Mouse (Mus musculus) hindbrain, embryonic 11.5 days (tissue): ENCODE results near the gene Stap2. TPM values are rescaled to one million over a fixed set of nuclear protein-coding genes. Genes with fewer than 3 reads are reported as not detected.

ENCODE experiments used
- ATAC-seq: fragments of 200-750 bp; cut with Nextera tagmentation; 2 replicates; pipeline ENCODE4 v1.8.0; 2017; ENCODE audit warnings: mild to moderate bottlenecking, moderate TSS enrichment, moderate library complexity; ENCODE audit not compliant: low FRiP score
- DNase-seq: peaks from one replicate; pipeline ENCODE4 v3.0.0-alpha.2; 2015; ENCODE audit warnings: low spot score
- H3K27ac ChIP-seq: fragments of 300-500 bp; sonication (generic); 2 replicates; pipeline ENCODE4 v1.5.1; 2014; ENCODE audit warnings: mild to moderate bottlenecking, low read depth, low read length
- H3K27me3 ChIP-seq: fragments of 300-500 bp; sonication (generic); 2 replicates; pipeline ENCODE4 v1.6.1; 2014; ENCODE audit warnings: mild to moderate bottlenecking, low read length, moderate library complexity, mixed read lengths; ENCODE audit not compliant: control insufficient read depth, insufficient read depth
- H3K36me3 ChIP-seq: fragments of 300-500 bp; sonication (generic); 2 replicates; pipeline ENCODE4 v1.6.1; 2014; ENCODE audit warnings: mild to moderate bottlenecking, low read length, moderate library complexity, mixed read lengths; ENCODE audit not compliant: control insufficient read depth, insufficient read depth
- H3K4me1 ChIP-seq: fragments of 300-500 bp; sonication (generic); replicated peaks from 2 replicates; pipeline ENCODE4 v1.6.1; 2014; ENCODE audit warnings: low read length, mixed read lengths; ENCODE audit not compliant: control insufficient read depth, insufficient read depth
- H3K4me2 ChIP-seq: fragments of 300-500 bp; sonication (generic); replicated peaks from 2 replicates; pipeline ENCODE4 v1.6.1; 2014; ENCODE audit warnings: mild to moderate bottlenecking, low read depth, low read length
- H3K4me3 ChIP-seq: fragments of 300-500 bp; sonication (generic); 2 replicates; pipeline ENCODE4 v1.5.1; 2014; ENCODE audit warnings: low read depth, low read length
- H3K9ac ChIP-seq: fragments of 300-500 bp; sonication (generic); 2 replicates; pipeline ENCODE4 v1.6.1; 2014; ENCODE audit warnings: low read depth, low read length
- H3K9me3 ChIP-seq: fragments of 300-500 bp; sonication (generic); 2 replicates; pipeline ENCODE4 v1.6.1; 2016; ENCODE audit warnings: low read length; ENCODE audit not compliant: control insufficient read depth
- WGBS: fragments of 180-500 bp; shearing (Covaris S2); extraction: QIAGEN DNeasy Blood & Tissue Kit; methylation state at CpG from one replicate; pipeline ENCODE4 v1.1.7; 2014; 5-methylcytosine and 5-hydroxymethylcytosine counted together
- polyA plus RNA-seq: library from polyadenylated mRNA; unstranded; fragments of >200 nt; fragmentation: Nextera tagmentation; extraction: Ambion mirVana; gene quantifications from 2 replicates; pipeline ENCODE4 v1.2.1, GENCODE M21; 2014

The Stap2 gene
- polyA plus RNA-seq, 1 experiment from 2014 or later: 6.3 TPM

DNA sequence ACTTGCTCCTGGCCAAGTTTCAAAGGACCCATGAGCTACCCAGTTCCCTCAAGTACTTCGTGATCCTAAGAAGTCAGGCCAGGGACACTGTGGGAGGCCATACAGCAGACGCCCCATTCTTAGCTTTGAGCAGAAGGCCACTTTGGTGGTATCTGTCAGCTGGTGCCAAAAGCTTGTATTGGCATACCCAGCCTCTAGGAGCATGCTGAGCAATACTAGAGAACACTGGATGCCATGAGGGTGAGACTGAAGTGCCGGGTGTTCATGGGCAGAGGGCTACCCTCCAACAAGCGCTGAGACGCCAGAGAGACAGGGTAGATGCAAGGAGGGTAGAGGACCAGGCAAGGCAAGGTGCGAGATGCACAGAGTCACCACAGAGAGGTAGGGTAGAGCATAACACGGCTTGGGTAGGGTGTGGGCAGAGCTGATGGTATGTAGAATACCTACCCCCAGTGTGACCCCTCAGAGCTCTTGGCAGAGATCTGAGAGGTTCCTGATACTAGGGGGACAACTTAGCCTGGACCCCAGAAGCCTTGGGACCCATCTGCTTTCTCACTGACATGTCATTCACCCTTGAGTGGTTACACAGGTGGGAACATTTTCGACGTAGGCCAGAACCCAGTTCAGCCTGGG, 25.0 kb upstream of the Stap2 start:
- ATAC-seq (no peak), DNase-seq (no peak)
- H3K27me3 ChIP-seq: no peaks in the 10 kb centered on the region
- peaks cover 9% of the 10 kb centered on the region; the same call in 1 of the 2 replicates for H3K4me1 ChIP-seq
- no peak overlapping the region for H3K9ac ChIP-seq
- H3K4me3 ChIP-seq: no peak overlapping the region
- peaks cover 10% of the 10 kb centered on the region; the same call in 1 of the 2 replicates for H3K36me3 ChIP-seq
- H3K9me3 ChIP-seq: no peaks in the 10 kb centered on the region
- H3K4me2 ChIP-seq: no peak overlapping the region
- no peak overlapping the region for H3K27ac ChIP-seq
- WGBS: 94% methylated on average over 9 of the region's 9 CpGs

DNA sequence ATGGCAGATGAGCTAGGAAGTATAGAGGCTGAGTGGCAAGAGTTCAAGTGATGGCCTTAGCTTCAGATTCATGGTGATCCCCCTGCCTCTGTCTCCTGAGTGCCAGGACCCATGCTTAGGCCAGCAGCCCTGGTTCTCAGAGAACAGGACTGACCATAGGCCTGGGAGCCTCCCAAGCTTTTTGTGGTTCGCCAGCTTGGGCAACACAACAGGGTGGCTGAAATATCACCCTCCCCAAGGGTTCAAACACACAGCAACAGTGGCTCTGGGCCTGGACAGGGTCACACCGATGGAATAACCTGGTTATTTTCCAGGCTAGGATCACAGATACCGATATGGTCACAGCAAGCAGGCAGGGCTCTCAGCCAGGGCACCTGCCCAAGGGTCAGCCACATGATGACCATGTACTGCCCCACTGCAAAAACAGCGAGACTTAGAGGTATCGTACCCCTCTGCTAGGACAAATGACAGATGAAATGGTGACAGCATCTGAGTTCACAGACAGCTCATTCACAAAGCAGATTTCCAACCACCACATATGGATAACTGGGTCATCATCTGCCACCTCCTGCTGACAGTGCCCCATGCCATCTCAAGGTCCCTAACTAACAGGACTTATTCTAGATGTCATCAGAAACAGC, 22.5 kb upstream of the Stap2 start:
- no peak overlapping the region for H3K4me3 ChIP-seq
- no peaks in the 10 kb centered on the region for H3K27me3 ChIP-seq
- H3K9ac ChIP-seq: no peak overlapping the region
- H3K9me3 ChIP-seq: no peaks in the 10 kb centered on the region
- 91% methylated on average over 5 of the region's 5 CpGs for WGBS
- no peak for ATAC-seq
- H3K27ac ChIP-seq: no peak overlapping the region
- H3K4me2 ChIP-seq: no peak overlapping the region
- peaks cover 2% of the 10 kb centered on the region; the same call in 1 of the 2 replicates for H3K4me1 ChIP-seq
- H3K36me3 ChIP-seq: peaks cover 5% of the 10 kb centered on the region; the same call in 1 of the 2 replicates
- DNase-seq: no peak

DNA sequence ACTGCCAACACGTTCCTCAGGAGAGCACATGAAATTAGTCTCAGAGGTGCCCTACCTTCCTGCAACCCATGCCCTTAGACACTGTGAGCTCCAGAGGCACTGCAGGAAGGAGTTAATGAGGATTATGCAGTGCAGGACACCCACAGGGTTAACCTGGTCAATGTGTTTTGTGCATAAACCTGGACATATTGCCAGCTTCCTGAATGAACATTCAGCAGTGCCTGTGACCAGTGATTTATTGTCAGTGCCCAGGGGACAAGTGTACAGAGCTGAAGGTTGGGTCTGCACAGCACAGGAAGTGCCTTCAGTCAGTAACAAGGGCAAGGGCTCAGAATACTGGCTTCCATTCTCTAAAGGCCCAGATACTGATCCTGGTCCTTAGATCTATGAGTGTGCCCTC, 21.5 kb upstream of the Stap2 start:
- Histone ChIP-seq H3K36me3 (peaks cover 5% of the 10 kb centered on the region; the same call in 1 of the 2 replicates), H3K9me3 (no peaks in the 10 kb centered on the region), H3K9ac (no peak overlapping the region), H3K4me1 (peaks cover 3% of the 10 kb centered on the region; the same call in 1 of the 2 replicates), H3K4me2 (no peak overlapping the region), H3K27ac (no peak overlapping the region), H3K4me3 (no peak overlapping the region), H3K27me3 (no peaks in the 10 kb centered on the region)
- DNase-seq (no peak), ATAC-seq (no peak)
- WGBS: 80% methylated on average over 1 of the region's 1 CpGs

GRCm38 (mm10) chr17:56026303-56026702, 20.9 kb upstream of the Stap2 start:
- DNase-seq (no peak), ATAC-seq (no peak)
- H3K27ac ChIP-seq: no peak overlapping the region
- H3K9ac ChIP-seq: no peak overlapping the region
- H3K4me1 ChIP-seq: peaks cover 3% of the 10 kb centered on the region; the same call in 1 of the 2 replicates
- no peak overlapping the region for H3K4me2 ChIP-seq
- H3K9me3 ChIP-seq: no peaks in the 10 kb centered on the region
- no peak overlapping the region for H3K4me3 ChIP-seq
- no peaks in the 10 kb centered on the region for H3K27me3 ChIP-seq
- 100% methylated on average over 1 of the region's 1 CpGs for WGBS
- H3K36me3 ChIP-seq: peaks cover 5% of the 10 kb centered on the region; the same call in 1 of the 2 replicates

DNA sequence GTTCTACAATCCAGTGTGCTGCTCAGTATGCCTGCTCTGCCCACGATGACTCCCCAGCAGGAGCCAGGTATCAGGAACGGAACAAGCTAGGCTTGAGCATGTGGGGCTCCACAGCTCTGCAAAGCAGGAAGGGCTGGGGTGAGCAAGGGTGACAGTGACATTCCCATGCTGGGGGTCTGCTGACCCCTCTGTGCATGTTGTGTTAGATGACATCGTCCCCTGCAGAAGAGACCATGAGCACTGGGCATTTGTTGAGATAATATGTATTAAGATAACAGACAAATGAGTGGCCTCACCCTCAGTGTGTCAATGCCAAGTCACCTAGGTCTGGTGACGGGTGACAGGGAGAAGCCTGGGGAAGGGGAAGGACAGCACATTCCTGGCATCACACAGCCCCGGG, 19.5 kb upstream of the Stap2 start:
- no peaks in the 10 kb centered on the region for H3K9me3 ChIP-seq
- H3K27me3 ChIP-seq: no peaks in the 10 kb centered on the region
- no peak overlapping the region for H3K4me2 ChIP-seq
- H3K9ac ChIP-seq: no peak overlapping the region
- ATAC-seq (no peak), DNase-seq (no peak)
- H3K27ac ChIP-seq: no peak overlapping the region
- WGBS: 84% methylated on average over 5 of the region's 5 CpGs
- H3K36me3 ChIP-seq: peaks cover 2% of the 10 kb centered on the region; the same call in 1 of the 2 replicates
- H3K4me3 ChIP-seq: no peak overlapping the region
- peaks cover 3% of the 10 kb centered on the region; the same call in 1 of the 2 replicates for H3K4me1 ChIP-seq

- Histone ChIP-seq H3K27me3 (no peaks in the 10 kb centered on the region), H3K9me3 (no peaks in the 10 kb centered on the region), H3K4me1 (peaks cover 3% of the 10 kb centered on the region; the same call in 1 of the 2 replicates), H3K4me3 (no peak overlapping the region), H3K9ac (no peak overlapping the region), H3K36me3 (peaks cover 1% of the 10 kb centered on the region; the same call in 1 of the 2 replicates), H3K27ac (no peak overlapping the region), H3K4me2 (no peak overlapping the region)
- WGBS: 81% methylated on average over 2 of the region's 2 CpGs
- ATAC-seq (no peak), DNase-seq (no peak)
Measured at GRCm38 (mm10) chr17:56024476-56024875, 19.1 kb upstream of the Stap2 start.

GRCm38 (mm10) chr17:56023386-56023785, 18.0 kb upstream of the Stap2 start:
- H3K36me3 ChIP-seq: peaks cover under 1% of the 10 kb centered on the region; the same call in 1 of the 2 replicates
- no peak overlapping the region for H3K4me3 ChIP-seq

GRCm38 (mm10) chr17:56022989-56023290, 17.6 kb upstream of the Stap2 start:
- H3K27ac ChIP-seq: no peak overlapping the region
- H3K36me3 ChIP-seq: peaks cover 5% of the 10 kb centered on the region
- H3K4me3 ChIP-seq: no peak overlapping the region
- H3K9me3 ChIP-seq: no peaks in the 10 kb centered on the region
- H3K4me1 ChIP-seq: peaks cover 3% of the 10 kb centered on the region; the same call in 1 of the 2 replicates
- no peak overlapping the region for H3K9ac ChIP-seq
- ATAC-seq (no peak), DNase-seq (no peak)
- H3K27me3 ChIP-seq: no peaks in the 10 kb centered on the region
- WGBS: 77% methylated on average over 4 of the region's 4 CpGs
- H3K4me2 ChIP-seq: no peak overlapping the region

More at GRCm38 (mm10) chr17:56023386-56023785, 18.0 kb upstream of the Stap2 start:
- no peak overlapping the region for H3K4me2 ChIP-seq
- H3K27me3 ChIP-seq: no peaks in the 10 kb centered on the region
- DNase-seq (no peak), ATAC-seq (no peak)
- H3K4me1 ChIP-seq: peaks cover 3% of the 10 kb centered on the region; the same call in 1 of the 2 replicates
- H3K27ac ChIP-seq: 0 out of 2 replicates have a peak overlapping the region, but pooled peaks have one; percentile 3
- no peak overlapping the region for H3K9ac ChIP-seq
- no peaks in the 10 kb centered on the region for H3K9me3 ChIP-seq
- WGBS: 86% methylated on average over 5 of the region's 5 CpGs
